Mouse (Mus musculus): ENCODE measurements around the gene Efcab10. TPM values are rescaled to one million over a fixed set of nuclear protein-coding genes. Genes with fewer than 3 reads are reported as not detected.
A peak's percentile ranks its signal among the peaks of the same experiment; 100 is the strongest.

The Efcab10 gene
- total RNA-seq (2017) = not detected in 3 replicates

DNA sequence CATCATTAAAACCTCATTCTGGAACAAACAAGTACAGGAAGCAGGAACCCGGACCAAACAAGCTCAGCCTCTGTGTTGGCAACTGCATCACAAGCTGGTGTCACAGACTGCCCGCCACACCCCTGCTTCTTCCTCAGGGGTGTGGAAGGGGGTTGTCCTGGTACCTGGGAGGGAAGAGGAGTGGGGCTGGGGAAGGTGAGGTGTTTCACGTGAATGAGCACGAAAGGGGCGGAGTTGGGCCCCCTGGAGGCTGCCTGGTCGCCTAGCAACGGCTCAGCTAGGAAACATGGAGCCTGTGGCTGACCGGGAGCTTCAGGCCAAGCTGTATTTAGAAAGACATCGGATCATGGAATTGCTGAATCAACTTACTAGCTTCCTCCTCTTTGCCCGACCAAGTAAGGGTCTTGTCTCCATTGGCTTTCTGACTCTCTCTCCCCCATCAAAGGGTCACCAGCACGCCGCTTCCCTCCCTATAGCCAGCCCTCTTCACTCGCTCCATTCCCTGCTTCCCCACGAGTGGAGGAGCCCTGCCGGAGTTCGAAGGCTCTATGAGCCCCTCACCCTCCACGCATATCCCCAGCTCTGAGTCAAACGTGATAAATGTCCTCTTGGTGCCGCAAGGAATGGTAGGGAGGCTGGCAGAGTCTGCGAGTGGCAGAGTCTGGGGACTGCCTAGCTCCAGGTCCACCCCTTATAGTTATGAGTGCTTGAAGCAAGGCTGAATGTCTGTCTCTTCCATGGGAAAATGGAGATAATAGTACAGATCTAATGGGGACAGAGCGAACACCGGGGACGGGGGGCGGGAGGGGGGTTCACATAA lies at the start of gene Efcab10:
TSS of gene Efcab10 (plus strand) at position 51 of the 820 bp plus-strand sequence.
- ATAC-seq (replicated peaks; ENCODE audit: insufficient number of reproducible peaks, low FRiP score, low TSS enrichment, poor library complexity, severe bottlenecking) = no peak

DNA sequence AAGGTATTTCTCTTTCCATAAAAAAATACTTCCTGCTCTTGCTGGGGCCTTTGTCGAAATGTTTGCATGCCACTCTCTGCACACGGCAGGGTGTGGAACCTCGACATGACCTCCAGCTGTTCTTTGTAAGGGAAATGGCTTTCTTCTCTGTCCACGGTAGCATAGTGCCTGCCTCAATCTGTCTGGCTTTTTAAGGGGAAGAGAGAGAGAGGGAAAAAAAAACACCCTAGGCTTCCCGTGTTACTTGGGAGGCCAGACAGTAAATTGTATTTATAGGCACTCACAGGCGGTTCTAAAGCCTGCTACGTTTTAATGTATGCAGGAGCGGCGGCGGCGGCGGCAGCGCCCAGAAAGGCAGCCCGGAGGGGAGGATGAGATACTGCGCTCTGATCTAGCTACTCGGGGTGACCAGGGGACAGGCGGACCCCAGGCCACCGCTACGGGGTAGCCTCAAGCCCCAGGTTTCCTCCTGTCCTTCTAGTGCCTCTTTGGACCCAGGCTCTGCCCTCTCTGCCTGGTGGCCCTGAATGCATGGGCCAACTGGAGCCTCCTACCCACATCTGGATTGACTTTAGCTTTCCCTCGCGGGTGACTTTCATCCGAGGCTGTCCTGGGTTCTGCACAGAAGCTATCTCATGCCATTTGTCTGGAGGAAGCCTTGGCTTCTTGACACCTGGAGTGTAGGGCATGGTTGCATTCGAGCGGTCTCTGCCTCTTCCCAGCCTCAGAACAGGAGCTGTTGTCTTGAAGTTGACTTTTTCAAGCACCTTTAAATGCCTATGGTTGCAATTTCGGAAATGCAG lies 49.5 kb upstream of the Efcab10 start:
- ATAC-seq (replicated peaks; ENCODE audit: insufficient number of reproducible peaks, low FRiP score, low TSS enrichment, poor library complexity, severe bottlenecking) = no peak

DNA sequence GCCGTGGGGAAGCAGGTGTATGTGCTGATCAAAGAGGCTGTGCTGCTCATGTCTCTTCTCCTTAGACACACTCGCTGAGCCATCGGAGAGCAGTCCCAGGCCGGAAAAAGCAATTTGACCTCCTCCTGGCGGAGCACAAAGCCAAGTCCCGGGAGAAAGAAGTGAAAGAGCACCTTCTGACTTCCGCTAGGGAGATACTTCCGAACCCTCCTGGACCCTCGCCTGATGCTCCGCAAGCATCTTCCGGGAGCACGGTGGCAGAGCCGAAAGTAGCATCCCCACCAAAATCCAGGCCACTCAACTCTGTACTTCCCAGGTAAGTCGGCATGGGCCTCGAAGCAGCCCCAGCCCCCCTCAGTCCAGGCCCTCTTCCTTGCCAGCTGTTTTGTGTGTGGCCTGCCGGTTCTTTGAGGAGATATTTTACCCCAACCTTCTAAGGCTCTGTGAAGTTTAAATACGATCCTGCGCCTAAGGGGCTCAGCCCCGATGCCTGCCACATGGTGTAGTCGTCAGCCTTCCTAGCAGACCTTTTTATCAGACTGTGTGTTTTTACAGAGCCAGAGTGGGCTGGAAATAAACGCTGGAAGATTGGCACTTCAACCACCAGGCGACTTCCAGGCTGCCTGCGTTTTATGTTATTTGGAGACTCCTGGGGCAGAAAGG lies 48.8 kb upstream of the Efcab10 start:
- no peak for ATAC-seq (replicated peaks; ENCODE audit: insufficient number of reproducible peaks, low FRiP score, low TSS enrichment, poor library complexity, severe bottlenecking)

DNA sequence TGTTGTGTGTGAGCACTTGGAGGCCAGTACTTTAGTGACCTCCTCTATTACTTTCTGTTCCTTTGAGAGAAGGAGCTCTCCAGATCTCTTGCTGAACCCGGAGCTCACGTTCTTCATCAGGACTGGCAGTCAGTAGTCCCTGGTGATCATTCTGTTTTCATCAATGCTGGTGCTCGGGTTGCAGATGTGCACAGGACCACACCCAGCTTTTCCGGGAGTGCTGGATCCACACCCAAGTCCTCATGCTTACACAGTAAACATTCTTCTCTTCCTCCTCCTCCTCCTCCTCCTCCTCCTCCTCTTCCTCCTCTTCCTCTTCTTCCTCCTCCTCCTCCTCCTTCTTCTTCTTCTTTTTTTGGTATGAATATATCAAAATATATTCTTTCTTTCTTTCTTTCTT lies 42.0 kb upstream of the Efcab10 start:
- ATAC-seq (replicated peaks; ENCODE audit: insufficient number of reproducible peaks, low FRiP score, low TSS enrichment, poor library complexity, severe bottlenecking) = no peak

DNA sequence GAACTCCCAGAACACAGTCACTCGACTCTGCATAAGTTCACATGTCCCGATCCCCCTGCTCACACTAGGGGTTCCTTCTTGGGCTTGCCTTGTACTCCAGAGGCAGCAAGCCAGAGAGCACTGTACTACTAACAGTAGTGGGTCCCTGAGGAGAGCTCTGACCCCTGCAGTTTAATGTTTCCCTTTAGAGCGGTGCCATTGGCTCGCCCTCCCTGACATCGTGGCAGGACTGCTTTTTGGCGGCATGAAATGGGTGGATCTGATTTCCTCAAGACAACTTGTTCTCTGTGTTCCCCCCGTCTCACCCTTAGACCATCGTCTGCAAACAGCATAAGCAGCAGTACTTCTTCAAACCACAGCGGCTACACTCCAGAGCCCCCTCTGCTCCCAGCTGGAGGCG lies 36.3 kb upstream of the Efcab10 start:
- no peak for ATAC-seq (replicated peaks; ENCODE audit: insufficient number of reproducible peaks, low FRiP score, low TSS enrichment, poor library complexity, severe bottlenecking)

DNA sequence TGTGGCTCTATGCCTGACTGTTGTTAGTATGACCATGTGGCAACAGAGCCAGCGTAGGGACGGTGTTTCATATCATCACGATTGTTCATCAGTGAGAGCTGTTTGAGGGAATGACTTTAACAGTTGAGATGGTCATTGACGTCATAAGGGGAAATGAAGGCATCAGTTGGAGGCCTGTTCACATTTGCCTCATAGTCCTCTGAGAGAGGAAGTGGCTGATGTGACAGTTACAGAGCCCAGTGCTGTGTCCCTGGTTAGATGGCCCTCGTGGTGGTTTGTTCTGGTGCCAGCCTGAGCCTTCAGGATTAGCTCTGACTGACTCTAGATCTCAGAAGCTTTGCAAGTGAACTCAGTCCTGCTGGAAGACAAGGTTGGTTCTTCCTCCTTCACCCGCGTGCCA lies 35.4 kb upstream of the Efcab10 start:
- ATAC-seq (replicated peaks; ENCODE audit: insufficient number of reproducible peaks, low FRiP score, low TSS enrichment, poor library complexity, severe bottlenecking) = peak; percentile 33; the same call in 1 of the 2 replicates

DNA sequence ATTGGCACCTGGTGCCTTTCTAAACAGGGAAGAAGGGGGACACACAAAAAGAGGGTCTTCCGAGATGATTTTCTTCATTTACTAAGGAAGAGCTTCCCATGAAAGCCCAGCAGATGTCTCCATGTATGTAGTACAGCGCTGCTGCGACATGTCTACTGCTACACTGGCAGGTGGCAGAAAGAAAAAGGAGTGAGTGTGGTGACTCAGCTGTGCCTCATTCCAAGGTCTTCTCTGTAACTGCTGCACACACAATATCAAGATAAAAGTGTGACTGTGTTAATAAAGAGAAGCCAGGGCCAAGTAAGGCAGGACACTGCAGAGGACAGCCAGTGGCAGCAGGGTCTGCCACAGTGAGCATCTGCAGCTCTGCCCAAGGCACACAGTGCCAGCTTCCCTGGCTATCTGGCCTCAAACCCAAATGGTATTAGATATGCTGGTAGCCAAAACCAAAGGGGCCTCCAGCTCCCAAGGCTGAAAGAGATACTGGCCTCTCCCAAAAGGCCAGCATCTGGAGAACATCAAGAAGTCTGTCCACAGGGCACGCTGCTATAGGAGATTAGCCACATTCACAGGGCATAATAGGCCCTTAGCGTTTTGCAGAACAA lies 34.7 kb upstream of the Efcab10 start:
- no peak for ATAC-seq (replicated peaks; ENCODE audit: insufficient number of reproducible peaks, low FRiP score, low TSS enrichment, poor library complexity, severe bottlenecking)

DNA sequence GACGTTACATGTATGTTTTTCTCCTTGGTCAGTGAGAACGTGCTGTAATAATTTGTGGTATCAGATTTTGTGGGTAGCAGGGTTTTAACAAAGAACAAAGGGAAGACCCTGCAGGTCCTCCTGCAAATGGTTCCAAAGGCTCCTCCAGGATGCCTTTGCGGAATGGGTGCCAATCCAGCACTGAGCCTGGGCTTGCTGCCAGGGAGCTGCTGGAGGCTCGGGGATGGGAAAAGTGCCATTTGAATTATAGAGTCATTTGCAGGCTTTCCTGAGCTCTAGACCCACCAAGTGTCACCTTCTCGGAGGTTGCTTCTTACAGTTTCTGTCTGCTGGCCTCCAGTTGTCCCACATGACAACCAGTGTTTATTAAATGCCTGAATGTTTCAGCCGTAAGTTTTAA lies 33.9 kb upstream of the Efcab10 start:
- no peak for ATAC-seq (replicated peaks; ENCODE audit: insufficient number of reproducible peaks, low FRiP score, low TSS enrichment, poor library complexity, severe bottlenecking)

DNA sequence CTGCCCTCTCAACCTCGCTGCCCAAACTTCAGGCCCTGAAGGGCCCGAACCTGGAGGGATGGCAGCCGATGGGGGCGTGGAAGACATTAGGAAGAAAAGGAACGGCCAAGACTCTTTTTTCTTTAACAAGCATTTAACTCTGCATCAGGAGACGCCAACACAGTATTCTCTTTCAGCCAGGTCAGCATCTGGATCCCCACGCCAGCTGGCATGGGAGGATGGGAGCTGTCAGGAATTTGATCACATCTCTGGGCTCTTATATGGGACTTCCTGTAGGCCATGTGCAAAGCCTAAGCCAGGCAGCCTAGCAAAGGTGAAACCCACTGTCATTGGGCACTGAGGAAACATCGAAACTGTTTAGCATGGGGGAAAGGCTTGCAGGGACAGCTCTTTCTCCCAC lies 30.1 kb upstream of the Efcab10 start:
- no peak for ATAC-seq (replicated peaks; ENCODE audit: insufficient number of reproducible peaks, low FRiP score, low TSS enrichment, poor library complexity, severe bottlenecking)

DNA sequence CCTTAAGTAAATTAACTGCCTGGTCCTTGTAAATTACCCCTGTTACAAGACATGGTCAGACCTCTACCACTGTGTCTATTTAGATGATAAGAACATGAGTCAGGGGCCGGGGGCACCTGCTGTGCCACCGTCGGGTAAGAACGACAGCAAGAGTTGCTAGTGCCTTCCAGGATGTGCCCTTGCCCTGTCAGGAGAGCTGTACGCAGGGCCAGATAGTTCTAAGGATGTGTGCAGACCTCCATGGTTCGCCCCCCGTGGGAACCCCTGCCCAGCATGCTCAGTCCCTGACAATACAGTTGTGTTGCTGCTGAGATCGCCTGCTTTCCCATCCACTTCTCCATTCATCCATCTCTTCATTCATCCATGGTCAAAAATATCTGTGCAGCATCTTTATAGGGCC lies 29.5 kb upstream of the Efcab10 start:
- ATAC-seq (replicated peaks; ENCODE audit: insufficient number of reproducible peaks, low FRiP score, low TSS enrichment, poor library complexity, severe bottlenecking) = no peak

DNA sequence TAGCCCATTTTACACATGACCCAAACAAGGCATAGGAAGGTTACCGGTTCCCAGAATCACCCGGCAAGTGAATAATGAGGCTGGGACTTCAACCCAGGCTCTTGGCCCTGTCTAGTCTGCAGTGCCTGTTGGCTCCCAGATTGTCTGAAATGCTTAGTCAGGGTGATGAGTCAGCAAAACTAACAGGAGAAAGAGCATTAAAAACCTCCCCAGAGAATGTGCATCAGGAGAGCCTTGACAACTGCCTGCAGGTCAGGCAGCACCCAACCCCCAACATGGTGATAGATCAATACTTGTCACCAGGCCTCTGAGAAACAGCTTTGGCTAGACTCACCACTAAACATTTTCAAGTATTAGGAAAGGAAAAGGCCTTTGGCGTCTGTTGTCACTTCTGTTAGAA lies 25.1 kb upstream of the Efcab10 start:
- ATAC-seq (replicated peaks; ENCODE audit: insufficient number of reproducible peaks, low FRiP score, low TSS enrichment, poor library complexity, severe bottlenecking) = no peak

DNA sequence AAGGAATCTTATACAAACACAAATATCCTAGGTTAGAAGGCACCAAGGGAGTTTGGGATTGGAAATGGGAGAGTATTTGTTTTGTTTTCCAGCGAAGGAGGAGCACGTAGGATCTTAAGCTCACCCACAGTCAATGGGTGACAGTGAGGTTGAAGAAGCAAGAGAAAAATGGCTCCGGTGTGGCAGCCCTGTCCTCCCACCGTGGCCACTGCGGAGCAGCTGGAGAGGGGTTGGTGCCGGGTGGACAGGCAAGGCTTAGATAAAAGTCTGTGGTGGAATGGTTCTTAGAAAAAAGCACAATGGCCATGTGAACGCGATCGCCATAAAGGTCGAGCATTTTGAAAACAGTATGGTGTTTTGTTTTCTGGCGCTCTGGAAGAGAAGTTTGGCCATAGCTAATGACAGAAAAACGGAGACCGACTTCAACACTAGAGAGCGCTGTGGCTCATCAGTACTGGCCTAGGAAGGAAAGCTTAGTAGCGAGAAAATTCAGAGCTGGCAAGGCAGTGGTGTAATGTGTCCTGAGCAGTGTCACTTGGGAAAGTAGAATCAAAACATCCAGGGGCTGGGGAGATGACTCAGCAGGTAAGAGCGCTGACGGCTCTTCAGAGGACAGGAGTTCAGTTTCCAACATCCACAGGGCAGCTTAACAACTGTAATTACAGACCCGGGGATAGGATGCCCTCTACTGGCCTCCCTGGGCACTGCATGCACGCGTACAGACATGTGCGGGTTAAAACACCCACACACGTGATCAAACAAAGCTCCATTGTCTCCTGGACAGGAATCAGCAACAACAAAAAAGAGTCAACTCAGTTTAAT lies 14.8 kb upstream of the Efcab10 start:
- peak; percentile 81 for ATAC-seq (replicated peaks; ENCODE audit: insufficient number of reproducible peaks, low FRiP score, low TSS enrichment, poor library complexity, severe bottlenecking)

DNA sequence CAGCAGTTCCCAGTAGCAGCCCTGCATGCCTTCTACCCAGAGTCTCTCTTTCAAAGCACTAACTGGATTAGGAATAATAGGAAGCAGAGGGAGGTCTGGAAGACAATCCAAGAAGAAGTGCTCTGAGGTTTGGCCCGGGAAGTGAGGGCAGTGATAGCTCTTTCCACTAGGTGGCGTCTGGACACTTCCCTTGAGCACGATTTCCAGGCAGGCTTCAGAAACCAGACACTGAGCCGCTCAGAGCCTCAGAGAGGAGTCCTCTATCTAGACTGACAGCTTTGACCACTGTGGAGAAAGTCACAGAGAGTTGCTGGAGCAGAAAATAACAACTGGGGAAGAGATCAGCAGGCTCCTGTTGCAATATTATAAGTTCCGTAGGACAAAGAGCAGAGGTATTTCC lies 5.8 kb upstream of the Efcab10 start:
- peak; percentile 78; the same call in 1 of the 2 replicates for ATAC-seq (replicated peaks; ENCODE audit: insufficient number of reproducible peaks, low FRiP score, low TSS enrichment, poor library complexity, severe bottlenecking)

DNA sequence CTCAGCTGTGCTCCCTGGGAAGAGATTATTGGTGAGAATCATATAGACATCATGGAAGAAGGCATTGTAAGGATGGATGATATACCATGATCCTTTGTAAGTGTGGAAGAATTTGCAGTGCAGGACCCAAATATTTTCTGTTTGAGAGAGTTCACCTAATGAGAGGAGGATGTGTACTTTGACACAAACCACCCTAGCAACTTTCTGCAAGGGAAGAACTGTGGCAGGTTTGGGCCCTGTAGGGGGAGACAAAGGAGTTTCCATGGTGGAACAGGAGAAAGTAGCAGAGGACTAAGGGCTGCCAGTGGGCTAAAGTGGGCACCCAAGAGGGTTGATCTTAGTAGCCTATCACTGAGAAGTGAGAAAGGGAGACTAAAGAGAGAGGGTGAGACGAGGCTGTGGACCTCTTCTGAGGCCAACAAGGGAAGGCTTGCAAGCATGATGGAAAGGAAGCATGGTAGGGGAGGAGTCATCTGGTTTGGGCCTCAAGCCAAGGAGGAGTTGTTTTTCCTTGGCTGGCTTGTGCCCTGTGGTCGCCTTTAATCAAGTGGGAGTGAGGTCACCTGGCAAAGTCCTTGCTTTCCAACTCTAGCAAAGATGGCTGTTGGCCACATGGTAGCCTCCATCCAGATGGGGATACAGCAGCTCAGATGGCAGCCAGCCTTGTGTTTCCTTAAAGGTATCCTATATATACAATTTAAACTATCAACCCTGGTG lies 3.7 kb upstream of the Efcab10 start:
- ATAC-seq (replicated peaks; ENCODE audit: insufficient number of reproducible peaks, low FRiP score, low TSS enrichment, poor library complexity, severe bottlenecking) = no peak

DNA sequence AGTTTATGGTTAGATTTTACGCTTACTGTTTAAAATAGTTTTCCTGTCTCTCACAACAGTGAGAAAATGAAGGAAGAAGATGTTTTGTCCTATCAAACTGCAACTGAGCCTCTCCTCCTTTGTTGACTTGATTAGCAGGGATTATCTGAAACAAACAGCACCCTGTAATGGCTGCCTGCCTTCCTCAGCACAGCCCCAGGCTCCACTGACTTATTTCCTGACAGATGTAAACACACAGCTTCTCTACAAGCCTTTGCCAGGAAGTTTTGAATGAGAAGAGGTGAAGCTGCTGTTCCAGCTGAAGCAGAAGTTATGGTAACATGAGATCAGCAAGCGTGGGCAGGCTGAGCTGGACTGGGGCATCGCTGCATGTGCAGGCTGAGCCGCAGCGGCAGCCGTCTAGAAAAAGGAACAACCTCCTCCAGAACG lies 8.6 kb downstream of the Efcab10 start:
- no peak for ATAC-seq (replicated peaks; ENCODE audit: insufficient number of reproducible peaks, low FRiP score, low TSS enrichment, poor library complexity, severe bottlenecking)

DNA sequence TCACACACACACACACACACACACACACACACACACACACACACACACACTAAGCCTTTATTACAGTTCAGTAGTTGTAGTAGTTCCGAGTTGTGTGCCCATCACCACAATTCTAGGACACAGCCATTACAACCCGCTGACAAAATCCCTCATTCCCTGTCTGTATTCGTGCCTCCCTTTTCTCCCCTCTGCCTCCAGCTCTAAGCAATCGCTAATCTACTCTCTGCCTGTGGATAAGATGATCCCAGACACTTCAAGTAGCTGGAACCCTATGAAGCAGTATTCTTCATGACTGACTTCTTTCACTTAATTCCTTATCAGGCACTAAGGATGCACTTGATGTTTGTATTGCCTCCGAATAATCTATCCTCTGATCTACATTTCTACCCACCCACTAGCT lies 10.3 kb downstream of the Efcab10 start:
- ATAC-seq (replicated peaks; ENCODE audit: insufficient number of reproducible peaks, low FRiP score, low TSS enrichment, poor library complexity, severe bottlenecking) = no peak

DNA sequence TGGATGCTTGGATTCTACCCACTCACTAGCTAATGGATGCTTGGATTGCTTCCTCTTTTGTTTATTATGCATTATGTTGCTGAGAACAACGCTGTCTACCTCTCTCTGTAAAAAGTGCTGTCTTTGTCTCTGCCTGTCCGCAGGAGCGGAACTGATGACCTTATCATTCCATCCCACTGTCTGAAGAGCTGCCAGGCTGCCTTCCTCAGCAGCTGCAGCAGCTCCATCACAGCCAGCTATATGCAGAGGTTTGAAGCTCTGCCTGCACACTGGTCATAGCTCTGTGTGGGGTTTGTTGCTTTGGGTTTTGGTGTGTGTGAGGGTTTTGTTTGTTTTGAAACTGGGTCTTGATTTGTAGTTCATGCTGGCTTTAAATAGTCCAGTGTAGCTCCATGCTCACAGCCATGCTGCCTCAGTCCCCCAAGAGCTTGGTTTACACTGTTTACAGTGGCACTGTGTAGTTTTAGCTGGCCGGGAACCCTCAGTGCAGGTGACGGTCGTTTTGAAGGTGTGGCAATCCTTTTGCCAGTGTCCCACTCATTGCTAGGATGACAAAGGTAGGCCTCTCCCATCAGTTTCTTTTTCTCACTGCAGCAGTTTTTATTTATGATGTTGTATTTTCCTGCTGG lies 10.9 kb downstream of the Efcab10 start:
- no peak for ATAC-seq (replicated peaks; ENCODE audit: insufficient number of reproducible peaks, low FRiP score, low TSS enrichment, poor library complexity, severe bottlenecking)

All from monocyte, adult 5-6 weeks (primary cell).